Mouse (Mus musculus) G1E (cell line): ENCODE data around the gene Slc39a8. TPM values are rescaled to one million over a fixed set of nuclear protein-coding genes. Genes with fewer than 3 reads are reported as not detected.

Experiments used
- ATAC-seq: 2 replicates; pipeline ENCODE4 v1.8.0; 2016; ENCODE audit warnings: mild to moderate bottlenecking; ENCODE audit not compliant: insufficient number of reproducible peaks, poor library complexity, low FRiP score, severe bottlenecking; ENCODE audit errors: extremely low read depth
- DNase-seq: peaks from one replicate; pipeline ENCODE4 v3.0.0; 2012; ENCODE audit warnings: low spot score
- H3K27me3 ChIP-seq: 2 replicates; pipeline ENCODE4 v1.6.1; 2012; ENCODE audit warnings: mild to moderate bottlenecking, low read length, inconsistent platforms; ENCODE audit not compliant: insufficient read depth
- H3K36me3 ChIP-seq: replicated peaks from 2 replicates; pipeline ENCODE3; 2012; ENCODE audit warnings: mild to moderate bottlenecking, inconsistent platforms
- H3K4me1 ChIP-seq: 2 replicates; pipeline ENCODE4 v1.6.1; 2012; ENCODE audit warnings: low read depth, low read length, inconsistent platforms, mixed read lengths; ENCODE audit not compliant: insufficient read depth
- H3K4me3 ChIP-seq: 2 replicates; pipeline ENCODE4 v1.5.1; 2012; ENCODE audit warnings: low read depth, mild to moderate bottlenecking, inconsistent platforms, low read length, moderate library complexity, mixed read lengths
- H3K9me3 ChIP-seq: replicated peaks from 2 replicates; pipeline ENCODE4 v1.6.1; 2012; ENCODE audit warnings: inconsistent platforms
- CTCF ChIP-seq: IDR thresholded peaks from 2 replicates; pipeline ENCODE4 v1.5.1; 2012; ENCODE audit warnings: low read depth, low read length, inconsistent platforms, mixed read lengths
- GATA1 ChIP-seq: IDR thresholded peaks from 2 replicates; pipeline ENCODE4 v1.6.1; 2012; ENCODE audit warnings: borderline replicate concordance, low read length, inconsistent platforms, mixed read lengths
- GATA2 ChIP-seq: IDR thresholded peaks from 2 replicates; pipeline ENCODE4 v1.6.1; 2012; ENCODE audit warnings: low read depth, low read length, inconsistent platforms, borderline replicate concordance
- POLR2AphosphoS5 ChIP-seq: IDR thresholded peaks from 2 replicates; pipeline ENCODE4 v1.6.1; 2012; ENCODE audit warnings: low read depth, low read length, inconsistent platforms; ENCODE audit not compliant: insufficient replicate concordance
- TAL1 ChIP-seq: conservative IDR thresholded peaks from 2 replicates; pipeline ENCODE4 v1.6.1; 2012; ENCODE audit warnings: low read depth, low read length, inconsistent platforms, mixed read lengths
- polyA plus RNA-seq: library from polyadenylated mRNA; stranded (reverse); fragments of >175 nt; gene quantifications from 2 replicates; pipeline ENCODE4 v1.2.3, GENCODE M21; 2012
- total RNA-seq, 2 experiments: library from RNA; stranded (forward) in 1 of 2; stranded (reverse) in 1 of 2; fragments of 200-1000 nt in 1 of 2; fragments of >200 nt in 1 of 2; fragmentation: Nextera tagmentation in 1 of 2; gene quantifications; 2 replicates each; pipeline ENCODE4 v1.2.3; 2014 to 2017

Gene Slc39a8
- total and polyA plus RNA-seq, 3 experiments = 23.9 to 121 (median 68.2) TPM

DNA sequence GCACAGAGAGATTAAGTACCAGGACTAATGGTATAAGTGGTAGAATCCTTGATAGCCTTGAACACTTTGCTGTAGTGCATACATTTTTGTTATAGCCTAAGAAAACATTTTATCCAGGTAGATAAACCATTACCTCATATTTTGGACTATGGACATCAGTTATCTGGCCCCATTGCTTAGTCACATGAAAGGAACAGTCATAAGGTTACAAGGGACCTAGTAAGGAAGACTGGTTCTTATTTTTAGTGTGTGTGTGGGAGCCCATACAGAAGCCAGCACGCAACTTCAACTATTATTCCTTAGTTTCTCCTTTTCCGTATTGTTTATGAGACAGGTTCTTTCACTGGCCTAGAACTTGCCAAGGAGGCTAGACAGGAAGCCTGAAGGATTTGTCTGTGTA is 7.4 kb downstream of the Slc39a8 start:
- no peak for DNase-seq
- ATAC-seq = no peak
- H3K4me3 ChIP-seq = no peak overlapping the region
- H3K4me1 ChIP-seq = peaks cover 64% of the 10 kb centered on the region
- H3K36me3 ChIP-seq = peaks cover 64% of the 10 kb centered on the region
- TF ChIP-seq POLR2AphosphoS5 = no peak
- H3K27me3 ChIP-seq = no peaks in the 10 kb centered on the region
- no peaks in the 10 kb centered on the region for H3K9me3 ChIP-seq

DNA sequence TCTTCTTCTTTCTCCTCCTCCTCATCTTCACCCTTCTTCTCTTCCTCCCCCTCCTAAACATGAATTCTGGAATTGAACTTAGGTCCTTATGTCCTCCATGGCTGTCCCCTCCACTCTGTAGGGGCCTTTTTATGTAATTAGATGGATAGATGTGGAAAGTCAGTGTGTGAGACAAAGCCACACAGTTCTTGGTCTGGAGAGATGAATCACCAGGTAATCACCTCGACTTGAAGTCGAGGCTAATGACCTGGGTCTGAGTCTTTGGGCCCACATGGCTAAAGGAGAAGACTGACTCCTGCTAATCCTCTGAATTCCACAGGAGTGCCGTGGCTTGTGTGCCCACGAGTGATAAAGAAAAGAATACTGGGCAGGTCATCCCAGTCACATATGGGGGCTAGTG is 7.8 kb downstream of the Slc39a8 start:
- DNase-seq (no peak), ATAC-seq (no peak)
- Histone ChIP-seq H3K27me3 (no peaks in the 10 kb centered on the region), H3K9me3 (no peaks in the 10 kb centered on the region), H3K36me3 (peaks cover 64% of the 10 kb centered on the region), H3K4me1 (peaks cover 64% of the 10 kb centered on the region), H3K4me3 (no peak overlapping the region)
- no peak for TF ChIP-seq GATA1
- no peak for TF ChIP-seq GATA2
- TF ChIP-seq CTCF = no peak
- no peak for TF ChIP-seq POLR2AphosphoS5
- no peak for TF ChIP-seq TAL1

GRCm38 (mm10) chr3:135834988-135835387 is 9.9 kb downstream of the Slc39a8 start:
- TF ChIP-seq POLR2AphosphoS5 (no peak), GATA1 (no peak), GATA2 (no peak), CTCF (no peak), TAL1 (no peak)
- no peaks in the 10 kb centered on the region for H3K27me3 ChIP-seq
- DNase-seq = no peak
- no peaks in the 10 kb centered on the region for H3K9me3 ChIP-seq
- H3K4me1 ChIP-seq = peaks cover 55% of the 10 kb centered on the region
- H3K4me3 ChIP-seq = no peak overlapping the region
- peaks cover 62% of the 10 kb centered on the region for H3K36me3 ChIP-seq
- ATAC-seq = no peak

DNA sequence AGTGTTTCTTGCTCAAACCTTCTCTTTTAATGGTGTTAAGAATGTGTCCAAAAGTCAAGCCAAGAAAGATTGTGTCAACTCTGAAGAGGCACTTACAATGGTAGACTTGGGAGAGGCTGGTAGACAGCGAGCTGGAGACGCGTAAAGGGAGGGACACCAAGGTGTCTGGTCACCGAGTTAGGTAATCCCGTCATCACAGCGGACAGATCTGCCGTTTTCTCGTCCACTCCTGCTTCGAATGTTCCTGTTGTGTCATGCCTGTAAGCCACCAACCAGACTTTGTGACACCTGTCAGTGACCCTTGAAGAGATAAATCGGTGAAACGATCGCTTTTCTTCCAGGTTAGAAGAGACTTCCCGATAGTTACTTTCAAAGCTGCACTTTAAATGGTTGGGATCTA is 14.5 kb downstream of the Slc39a8 start:
- Histone ChIP-seq H3K36me3 (peaks cover 44% of the 10 kb centered on the region), H3K4me1 (peaks cover 66% of the 10 kb centered on the region), H3K9me3 (no peaks in the 10 kb centered on the region), H3K4me3 (no peak overlapping the region), H3K27me3 (no peaks in the 10 kb centered on the region)
- no peak for TF ChIP-seq GATA1
- no peak for TF ChIP-seq POLR2AphosphoS5
- TF ChIP-seq CTCF = no peak
- no peak for TF ChIP-seq GATA2
- TF ChIP-seq TAL1 = no peak
- ATAC-seq (no peak), DNase-seq (no peak)

DNA sequence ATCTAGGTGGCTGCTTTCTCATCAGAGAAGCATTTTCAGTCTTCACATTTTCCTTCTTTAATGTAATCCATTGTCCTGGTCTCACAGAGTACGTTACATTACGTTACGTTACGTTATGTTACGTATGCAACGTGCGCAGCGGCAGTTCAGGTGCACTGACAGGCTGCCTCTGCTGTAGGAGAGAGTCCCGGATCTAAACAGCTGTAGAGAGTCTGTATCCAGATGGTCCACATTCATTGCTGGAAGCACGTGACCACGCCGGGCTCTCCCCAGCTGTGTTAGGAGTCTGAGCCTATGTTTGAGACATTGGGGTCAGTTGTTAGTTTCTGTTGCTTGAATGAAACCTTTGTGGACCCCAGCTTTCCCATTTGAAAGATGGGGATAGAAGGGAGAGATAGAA is 15.1 kb downstream of the Slc39a8 start:
- H3K27me3 ChIP-seq = no peaks in the 10 kb centered on the region
- no peak for DNase-seq
- no peaks in the 10 kb centered on the region for H3K9me3 ChIP-seq
- TF ChIP-seq CTCF (no peak), TAL1 (no peak), GATA1 (no peak), POLR2AphosphoS5 (no peak), GATA2 (no peak)
- H3K4me3 ChIP-seq = no peak overlapping the region
- ATAC-seq = no peak
- peaks cover 73% of the 10 kb centered on the region for H3K4me1 ChIP-seq
- H3K36me3 ChIP-seq = peaks cover 43% of the 10 kb centered on the region

DNA sequence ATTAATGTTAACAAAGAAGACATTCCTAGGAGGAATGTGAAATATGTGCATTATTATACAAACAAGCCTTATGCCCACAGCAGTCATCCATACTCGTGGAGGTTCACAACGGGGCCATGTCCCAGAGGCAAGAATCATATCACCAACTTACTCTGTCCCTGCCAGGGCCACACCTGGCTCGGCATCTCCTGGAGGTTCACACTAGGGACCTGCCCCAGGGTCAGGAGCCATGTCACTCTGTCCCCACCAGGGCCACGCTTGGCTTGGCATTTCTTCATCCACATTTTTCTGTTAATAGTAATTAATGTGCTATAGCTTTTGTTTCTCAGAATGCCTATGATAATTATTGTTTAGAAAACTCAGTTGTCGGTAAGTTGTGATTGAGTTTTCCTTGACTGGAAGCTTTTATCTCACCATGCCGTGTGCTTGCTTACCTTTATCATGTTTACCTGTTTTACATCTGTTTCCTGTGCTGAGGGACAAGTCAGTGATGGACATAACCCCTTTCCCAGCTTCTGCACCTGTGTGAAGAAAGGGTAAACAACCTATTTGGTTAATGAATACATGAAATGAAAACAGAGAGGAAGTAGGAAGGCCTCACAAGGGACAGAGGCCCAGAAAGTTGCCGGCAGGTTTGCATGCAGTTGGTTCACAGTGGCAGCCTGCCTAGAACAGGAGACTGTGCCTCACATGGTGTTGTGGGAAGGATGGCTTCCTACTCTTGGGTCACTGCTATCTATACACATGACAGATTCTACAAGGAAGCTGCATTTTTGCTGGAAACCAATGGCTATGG is 16.8 kb downstream of the Slc39a8 start:
- H3K4me1 ChIP-seq = peaks cover 67% of the 10 kb centered on the region
- TF ChIP-seq GATA1 = no peak
- TF ChIP-seq POLR2AphosphoS5 = no peak
- no peak for TF ChIP-seq CTCF
- TF ChIP-seq TAL1 = no peak
- no peak for TF ChIP-seq GATA2
- no peaks in the 10 kb centered on the region for H3K27me3 ChIP-seq
- H3K36me3 ChIP-seq = peaks cover 43% of the 10 kb centered on the region
- no peak for DNase-seq
- no peaks in the 10 kb centered on the region for H3K9me3 ChIP-seq
- ATAC-seq = no peak
- no peak overlapping the region; the same call in 1 of the 2 replicates for H3K4me3 ChIP-seq
